ENCODE assay signal across 8 mouse cellular contexts in genomic region chr17:86166051-86166566, GRCm38 (mm10). TPM values are rescaled to one million over a fixed set of nuclear protein-coding genes. Genes with fewer than 3 reads are reported as not detected.
DNase-seq lines count a peak whose midpoint lies in the region; ATAC-seq lines count a peak whose summit lies in the region.

No protein-coding gene starts in this region.

- H3K9ac ChIP-seq in heart, embryonic 13.5 days: peak overlapping the region; percentile 95
- peak overlapping the region; percentile 70 for H3K9ac ChIP-seq in hindbrain, embryonic 12.5 days
- H3K9ac ChIP-seq in midbrain, embryonic 12.5 days (replicated peaks): peak overlapping the region; percentile 73

- no peak for DNase-seq in heart, postnatal 36 days
- peak; percentile 24 for DNase-seq in R1 (ENCODE audit: low read depth, low spot score)
- no peak for DNase-seq in urinary bladder, postnatal 36 days (ENCODE audit: low spot score in 2 of 2)
- DNase-seq in right cerebral cortex, postnatal 4 days: no peak

- H3K4me3 ChIP-seq in heart, embryonic 13.5 days: peak overlapping the region; percentile 87
- peak overlapping the region; percentile 58 for H3K4me3 ChIP-seq in hindbrain, embryonic 12.5 days
- H3K4me3 ChIP-seq in midbrain, embryonic 12.5 days: peak overlapping the region; percentile 69

- 3% methylated on average over 19 of the region's 19 CpGs for WGBS in heart, embryonic 13.5 days
- WGBS in hindbrain, embryonic 12.5 days: 2% methylated on average over 19 of the region's 19 CpGs
- 2% methylated on average over 19 of the region's 19 CpGs for WGBS in midbrain, embryonic 12.5 days

- H3K27ac ChIP-seq in heart, embryonic 13.5 days (replicated peaks): peak overlapping the region; percentile 99
- H3K27ac ChIP-seq in hindbrain, embryonic 12.5 days: peak overlapping the region; percentile 87
- H3K27ac ChIP-seq in midbrain, embryonic 12.5 days (replicated peaks): peak overlapping the region; percentile 85

- H3K4me2 ChIP-seq in heart, embryonic 13.5 days: peak overlapping the region; percentile 86
- peak overlapping the region; percentile 92 for H3K4me2 ChIP-seq in hindbrain, embryonic 12.5 days (replicated peaks)
- H3K4me2 ChIP-seq in midbrain, embryonic 12.5 days (replicated peaks): peak overlapping the region; percentile 95

- H3K36me3 ChIP-seq in heart, embryonic 13.5 days: no peaks in the 10 kb centered on the region
- H3K36me3 ChIP-seq in hindbrain, embryonic 12.5 days: no peaks in the 10 kb centered on the region
- H3K36me3 ChIP-seq in midbrain, embryonic 12.5 days: no peaks in the 10 kb centered on the region

- peaks cover 62% of the 10 kb centered on the region for H3K4me1 ChIP-seq in heart, embryonic 13.5 days
- H3K4me1 ChIP-seq in hindbrain, embryonic 12.5 days: peaks cover 27% of the 10 kb centered on the region
- H3K4me1 ChIP-seq in midbrain, embryonic 12.5 days: peaks cover 27% of the 10 kb centered on the region

- H3K9me3 ChIP-seq in heart, embryonic 13.5 days: no peaks in the 10 kb centered on the region
- H3K9me3 ChIP-seq in hindbrain, embryonic 12.5 days (replicated peaks): no peaks in the 10 kb centered on the region
- H3K9me3 ChIP-seq in midbrain, embryonic 12.5 days: no peaks in the 10 kb centered on the region

- intact Hi-C loops in heart, postnatal 36 days (cut with DNase I): loop anchor here (2.0 to 10.0 kb wide), 5 partner anchors 71 to 659 kb away; partner anchors contain the start of gene Epas1

- no peak for ATAC-seq in heart, embryonic 13.5 days (ENCODE audit: extremely low read depth, insufficient number of reproducible peaks, low FRiP score, low TSS enrichment)
- ATAC-seq in hindbrain, embryonic 12.5 days (ENCODE audit: low FRiP score): no peak
- ATAC-seq in midbrain, embryonic 12.5 days (ENCODE audit: low FRiP score, low read depth): no peak
- no peak; the same call in 1 of the 2 replicates for ATAC-seq in cerebellum, adult (ENCODE audit: insufficient number of reproducible peaks, low FRiP score, low TSS enrichment)

- no peaks in the 10 kb centered on the region for H3K27me3 ChIP-seq in heart, embryonic 13.5 days (replicated peaks)
- peaks cover 7% of the 10 kb centered on the region; the same call in 1 of the 2 replicates for H3K27me3 ChIP-seq in hindbrain, embryonic 12.5 days
- H3K27me3 ChIP-seq in midbrain, embryonic 12.5 days: peaks cover 48% of the 10 kb centered on the region

RNA-seq across cellular contexts. Expression of gene Prkce, which starts 1.5 kb away (rescaled TPM):
- 6.2 and 7.0 TPM in 2 replicates for polyA plus RNA-seq in heart, embryonic 13.5 days (2015; fragmentation: Nextera tagmentation; extraction: Ambion mirVana)
- 10 to 100 TPM; 21.2 to 25.2 TPM for total RNA-seq in heart, postnatal 36 days (2021)
- polyA plus RNA-seq in hindbrain, embryonic 12.5 days (2016; fragmentation: Nextera tagmentation; extraction: Ambion mirVana): 11.0 and 12.0 TPM in 2 replicates
- 5.3 and 5.8 TPM in 2 replicates for polyA plus RNA-seq in midbrain, embryonic 12.5 days (2016; fragmentation: Nextera tagmentation; extraction: Ambion mirVana)

RNA-seq across cellular contexts. Expression of gene Srbd1, which starts 21.1 kb away (rescaled TPM):
- polyA plus RNA-seq in heart, embryonic 13.5 days (2015; fragmentation: Nextera tagmentation; extraction: Ambion mirVana): 10.8 and 12.1 TPM in 2 replicates
- 10 to 100 TPM; 10.9 to 11.4 TPM for total RNA-seq in heart, postnatal 36 days (2021)
- polyA plus RNA-seq in hindbrain, embryonic 12.5 days (2016; fragmentation: Nextera tagmentation; extraction: Ambion mirVana): 22.6 and 24.1 TPM in 2 replicates
- 22.3 and 22.9 TPM in 2 replicates for polyA plus RNA-seq in midbrain, embryonic 12.5 days (2016; fragmentation: Nextera tagmentation; extraction: Ambion mirVana)
